Mouse (Mus musculus) gonadal fat pad, adult 2 months (tissue): Measurements from ENCODE around the gene Nceh1. TPM values are rescaled to one million over a fixed set of nuclear protein-coding genes. Genes with fewer than 3 reads are reported as not detected.

Source experiments
- DNase-seq: peaks from one replicate; pipeline ENCODE4 v3.0.0-alpha.2; 2012; ENCODE audit warnings: low read depth
- polyA plus RNA-seq: library from polyadenylated mRNA; depleted of rRNA; stranded (reverse); fragments of >200 nt; gene quantifications from 2 replicates; pipeline ENCODE4 v1.2.3, GENCODE M21; 2012; rRNA removed

Gene Nceh1
- polyA plus RNA-seq, 1 experiment, result 8.8 TPM

DNA sequence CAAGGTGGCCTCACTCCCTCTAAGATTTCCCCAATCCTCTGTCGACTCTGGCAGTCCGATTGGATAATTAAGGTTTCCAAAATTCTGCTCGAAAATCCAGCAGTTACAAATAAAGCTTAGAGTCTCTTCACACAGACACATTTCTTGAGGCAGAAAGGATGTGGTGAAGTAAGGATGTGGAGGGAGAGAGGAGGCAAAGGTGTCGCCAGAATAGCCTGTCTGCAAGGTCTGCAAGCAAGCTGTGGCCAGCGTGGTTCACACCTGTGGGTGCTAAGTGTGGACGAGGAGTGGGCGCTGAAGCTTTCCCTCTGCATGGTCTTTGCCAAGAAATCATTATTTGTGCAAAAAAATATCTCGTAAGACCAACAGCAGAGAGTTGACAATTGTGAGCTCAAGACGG, 139.8 kb downstream of the Nceh1 start:
- no peak for DNase-seq

DNA sequence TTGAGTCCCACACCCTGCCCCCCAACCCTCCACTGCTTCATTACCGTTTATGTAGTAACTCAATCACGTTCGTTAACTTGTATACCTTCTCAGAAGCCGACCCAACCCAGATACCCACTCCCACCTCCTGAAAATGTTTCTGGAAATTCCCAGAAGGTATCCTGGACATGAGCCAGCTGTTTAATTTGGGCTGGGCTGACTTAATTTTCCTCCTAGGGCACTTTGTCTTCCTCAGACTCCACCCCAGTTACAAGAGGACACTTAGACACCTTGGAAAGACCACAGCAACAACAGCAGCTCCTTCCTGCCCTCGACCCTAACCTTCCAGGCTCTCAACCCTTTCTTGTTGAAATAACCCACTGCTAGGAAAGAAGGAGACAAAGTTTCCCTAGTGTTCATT, 140.8 kb downstream of the Nceh1 start:
- no peak for DNase-seq

DNA sequence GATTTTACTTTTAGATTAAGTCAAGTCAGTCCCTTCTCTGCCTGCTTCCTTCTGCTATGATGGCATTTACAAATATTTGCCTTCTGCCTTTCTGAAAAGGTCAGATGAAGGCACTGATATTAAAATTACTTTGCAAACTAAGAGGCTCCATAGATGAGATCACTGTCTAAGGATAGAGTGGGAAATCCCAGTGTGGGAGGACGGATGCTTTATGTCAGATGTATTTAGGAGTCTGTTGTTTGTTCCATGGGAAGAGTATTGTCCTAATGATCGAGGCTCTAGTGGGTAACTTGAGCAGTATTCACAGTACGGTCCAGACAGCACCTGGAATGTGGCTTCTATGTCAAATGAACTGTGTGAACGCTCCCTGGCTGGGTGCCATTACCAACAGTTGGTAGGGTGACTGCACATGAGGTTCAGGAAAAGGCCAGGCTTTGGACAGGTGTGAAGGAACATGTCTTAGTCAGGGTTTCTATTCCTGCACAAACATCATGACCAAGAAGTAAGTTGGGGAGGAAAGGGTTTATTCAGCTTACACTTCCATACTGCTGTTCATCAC, 143.9 kb downstream of the Nceh1 start:
- no peak for DNase-seq

DNA sequence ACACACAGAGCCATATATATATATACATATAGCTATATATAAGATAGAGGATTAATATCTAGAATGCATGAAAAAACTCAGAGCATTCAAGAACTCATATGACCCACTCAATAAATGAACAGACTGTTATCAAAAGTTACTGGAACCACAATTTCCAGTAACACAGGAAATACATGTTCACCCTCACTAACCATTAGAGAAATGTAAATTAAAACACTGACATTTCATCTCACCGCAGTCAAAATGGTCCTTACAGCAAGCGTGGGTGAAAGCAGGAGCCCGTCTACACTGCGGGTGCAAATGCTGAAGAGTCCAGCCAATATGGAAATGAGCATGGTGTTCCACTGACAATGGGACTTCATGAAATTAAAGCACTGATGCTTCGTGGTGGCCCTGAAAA, 147.9 kb downstream of the Nceh1 start:
- DNase-seq, result no peak

Other genes starting within 250 kb of the Nceh1 start
- 0.84 and 1.0 TPM in 2 replicates for gene Ect2, start 29.1 kb upstream of the Nceh1 start, polyA plus RNA-seq
- 3.3 and 3.5 TPM in 2 replicates for gene Tnfsf10, start 134.1 kb downstream of the Nceh1 start, polyA plus RNA-seq
- gene Ghsr, start 188.4 kb downstream of the Nceh1 start, polyA plus RNA-seq, result not detected in 2 replicates